Mouse (Mus musculus): ENCODE data around the gene Cox6a1.
"Not testable (repeated sequence)": the region's sequence is repeated elsewhere in the genome, so short reads cannot be mapped to it uniquely, and the experiment has no call there.

Cox6a1 gene

DNA sequence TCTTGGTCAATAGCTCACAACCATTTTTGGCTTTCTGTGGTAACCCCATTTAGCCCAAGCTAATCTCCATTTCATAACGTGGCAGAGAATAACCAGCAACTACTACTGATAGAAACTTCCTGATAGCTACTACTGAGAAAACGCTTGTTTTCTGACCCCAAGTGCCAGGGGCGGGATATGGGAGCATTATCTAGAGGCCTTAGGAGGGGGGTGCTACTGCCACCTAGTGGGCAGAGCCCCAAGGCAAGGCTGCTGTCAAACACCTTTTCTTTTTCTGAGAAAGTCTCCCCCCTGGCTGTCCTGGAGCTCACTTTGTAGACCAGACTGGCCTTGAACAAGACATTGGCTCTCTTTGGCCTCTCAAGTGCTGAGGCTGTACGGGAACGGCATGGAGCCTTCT is 1.2 kb downstream of the Cox6a1 start:
- peak; percentile 75 to 84 for DNase-seq (ENCODE audit: low spot score in 2 of 2)

DNA sequence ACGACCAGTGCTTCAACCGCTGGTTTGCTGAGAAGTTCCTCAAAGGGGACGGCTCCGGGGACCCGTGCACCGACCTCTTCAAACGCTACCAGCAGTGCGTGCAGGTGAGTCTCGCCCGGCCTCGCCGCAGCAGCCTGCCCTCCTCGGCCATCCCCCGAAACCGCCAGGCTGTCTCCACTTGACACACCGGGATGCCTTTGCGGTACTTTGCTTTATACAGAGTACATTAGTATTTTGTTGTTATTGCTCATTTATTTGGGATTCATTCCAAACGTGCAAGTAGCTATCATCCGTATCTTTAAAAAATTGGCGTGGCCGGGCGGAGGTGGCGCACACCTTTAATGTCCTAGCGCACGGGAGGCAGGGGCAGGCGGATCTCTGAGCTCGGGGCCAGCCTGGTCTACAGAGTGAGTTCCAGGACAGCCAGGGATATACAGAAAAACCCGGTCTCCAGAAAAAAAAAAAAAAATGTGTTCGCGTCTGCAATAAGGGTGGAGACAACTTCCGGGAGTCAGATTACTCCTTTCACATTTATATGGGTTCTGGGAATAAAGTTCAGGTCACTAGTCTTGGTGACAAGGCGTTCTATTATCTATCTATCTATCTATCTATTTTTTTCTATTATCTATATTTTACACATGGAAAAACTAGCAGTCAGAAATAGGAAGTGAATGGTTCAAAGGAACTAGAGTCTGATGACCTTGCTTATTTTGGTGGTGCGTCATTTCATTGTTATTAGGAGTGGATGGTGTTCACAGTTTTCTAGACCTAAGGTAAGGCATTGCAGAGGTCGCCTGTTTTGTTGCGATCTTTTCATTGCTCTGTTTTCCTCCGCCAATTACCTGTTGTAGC is 7.2 kb downstream of the Cox6a1 start:
- no peak for DNase-seq (ENCODE audit: low spot score in 2 of 2)

DNA sequence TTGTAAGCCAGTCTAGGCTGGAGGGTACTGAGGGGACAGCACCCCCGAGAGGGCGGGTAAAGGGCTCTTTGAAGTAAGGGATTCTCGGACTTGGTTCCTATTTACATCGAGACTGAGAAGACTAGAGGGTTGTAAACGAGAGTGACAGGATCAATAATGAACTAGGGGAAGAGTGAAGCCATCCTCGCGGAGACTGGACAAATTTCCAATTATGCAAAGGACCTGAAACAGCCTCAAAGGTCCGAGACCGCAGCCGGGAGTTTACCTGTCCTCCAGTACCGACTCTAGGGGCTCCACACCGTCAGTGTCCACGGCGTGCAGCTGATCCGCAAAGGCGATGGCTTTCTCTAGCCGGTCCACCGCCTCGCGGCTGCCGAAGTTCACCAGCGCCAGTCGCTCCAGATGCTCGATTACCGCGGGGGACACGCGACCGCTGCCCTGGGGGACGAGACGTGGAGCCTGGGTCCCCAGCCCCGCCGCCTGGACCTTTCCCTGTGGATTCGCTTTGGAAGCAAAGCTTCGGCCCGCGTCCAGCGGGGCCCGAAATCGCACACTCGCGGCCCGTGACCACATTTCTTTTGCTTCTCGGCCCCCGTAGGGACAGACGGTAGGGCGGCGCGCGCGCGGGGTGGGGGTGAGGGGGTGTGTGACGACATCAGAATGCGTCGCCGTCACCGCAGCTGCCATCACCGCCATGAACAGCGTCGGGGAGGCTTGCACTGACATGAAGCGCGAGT is 8.0 kb downstream of the Cox6a1 start, which contains the start of the genes Gatc and Triap1:
TSS of gene Gatc (minus strand) at position 602 of the 737 bp plus-strand sequence.
TSS of gene Triap1 (plus strand) at position 649 of the 737 bp plus-strand sequence.
- DNase-seq (ENCODE audit: low spot score in 2 of 2): peak; percentile 82 to 86

DNA sequence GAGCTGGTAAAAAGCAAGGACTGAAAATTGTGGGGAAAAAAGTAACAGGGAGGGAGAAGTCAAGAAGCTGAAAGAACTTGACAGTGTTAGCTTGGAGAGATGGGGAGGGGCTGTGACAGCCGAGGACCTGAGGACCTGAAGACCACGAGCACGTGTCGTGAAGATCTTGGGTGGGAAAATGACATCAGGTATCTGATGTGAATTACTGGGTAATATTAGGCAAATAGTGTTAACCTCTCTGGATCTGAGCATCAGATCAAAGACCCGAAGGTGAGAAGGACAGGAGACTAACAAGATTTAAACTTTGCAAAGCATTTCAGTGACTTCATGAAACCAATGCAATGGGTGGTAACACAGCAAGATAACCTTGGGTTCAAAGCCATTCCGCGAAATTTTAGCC is 8.8 kb downstream of the Cox6a1 start:
- no peak for DNase-seq (ENCODE audit: low spot score in 2 of 2)

DNA sequence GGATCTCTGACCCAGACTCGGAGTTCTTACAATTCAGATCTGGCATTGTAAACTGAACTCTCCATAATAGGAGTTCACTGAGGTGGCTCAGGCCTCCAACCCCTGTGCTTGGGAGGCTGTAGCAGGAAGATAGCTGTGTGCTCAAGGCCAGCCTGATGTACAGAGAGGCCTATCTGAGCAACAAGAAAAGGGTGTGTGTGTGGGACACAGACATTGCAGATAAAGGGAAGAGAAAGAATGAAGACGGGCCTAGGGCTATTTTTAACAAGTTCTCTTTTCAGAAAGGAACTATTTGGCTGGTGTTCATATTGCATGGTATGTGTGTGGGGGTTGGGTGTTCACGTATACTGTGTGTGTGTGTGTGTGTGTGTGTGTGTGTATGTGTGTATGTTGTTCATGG is 15.2 kb downstream of the Cox6a1 start:
- DNase-seq (ENCODE audit: low spot score in 2 of 2): no peak

DNA sequence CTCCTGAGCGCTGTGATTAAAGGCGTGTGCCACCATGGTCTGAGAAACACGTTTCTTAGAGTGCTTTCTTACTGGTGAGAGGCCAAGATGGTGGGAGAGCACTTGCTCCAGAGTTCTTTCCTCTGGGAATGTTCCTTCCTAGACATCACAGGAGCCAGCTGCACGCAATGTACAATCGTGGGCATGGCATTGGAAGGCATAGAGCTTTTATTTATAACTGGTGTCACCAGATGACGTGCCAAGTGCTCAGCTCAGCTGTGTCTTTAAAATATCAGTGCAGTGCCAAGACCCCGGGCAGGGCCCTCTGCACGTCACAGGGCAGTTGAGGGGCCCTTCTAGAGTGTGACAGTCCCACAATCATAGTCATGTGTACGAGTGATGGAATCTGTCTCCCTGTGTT is 17.8 kb downstream of the Cox6a1 start:
- no peak for DNase-seq (ENCODE audit: low spot score in 2 of 2)

DNA sequence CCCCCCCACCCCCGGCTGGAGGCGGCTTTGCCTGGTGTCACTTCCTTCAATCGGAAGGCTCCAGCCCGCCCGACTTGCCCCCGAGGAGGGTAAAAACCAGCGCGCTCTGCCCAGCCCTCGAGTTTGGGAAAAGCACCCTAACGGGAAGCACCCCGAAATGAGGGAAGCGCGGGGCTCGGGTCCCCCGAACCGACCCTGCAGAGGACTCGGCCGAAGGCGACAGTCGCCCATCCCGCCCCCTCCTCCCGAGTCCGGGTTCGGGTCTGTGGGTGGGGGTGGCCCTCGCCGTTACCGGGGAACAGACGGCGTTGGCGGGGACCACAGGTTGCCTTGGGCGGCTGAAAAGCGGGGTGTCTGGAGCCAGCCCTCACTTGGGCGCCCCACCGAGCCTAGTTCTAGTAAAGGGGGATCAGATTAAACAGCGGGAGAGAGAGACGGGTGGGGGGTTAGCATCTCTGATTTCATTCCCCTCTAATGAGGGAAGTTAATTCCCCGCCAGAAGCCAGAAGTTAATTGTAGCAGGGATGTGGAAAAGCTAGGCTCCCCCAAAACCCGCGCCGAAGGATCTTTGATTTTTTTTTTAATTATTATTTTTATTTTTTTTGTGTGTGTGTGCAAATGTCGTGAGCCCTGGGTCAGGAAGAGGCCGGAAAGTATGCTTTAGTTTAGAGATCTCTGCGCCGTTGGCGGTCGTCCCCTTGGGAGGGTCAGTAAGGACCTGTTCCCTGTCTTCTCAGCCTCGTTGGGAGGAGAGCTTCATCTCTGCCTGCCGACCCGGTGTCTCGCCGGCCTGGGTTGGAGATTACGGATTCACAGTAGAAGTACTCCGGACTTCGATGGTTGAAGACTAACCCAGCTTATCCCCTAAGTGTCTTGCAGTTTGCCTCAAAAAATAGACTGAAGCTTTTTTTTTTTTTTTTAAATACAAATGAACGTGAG is 20.9 kb downstream of the Cox6a1 start:
- DNase-seq (ENCODE audit: low spot score in 2 of 2): peak in 1 of 2 experiments; percentile 41

DNA sequence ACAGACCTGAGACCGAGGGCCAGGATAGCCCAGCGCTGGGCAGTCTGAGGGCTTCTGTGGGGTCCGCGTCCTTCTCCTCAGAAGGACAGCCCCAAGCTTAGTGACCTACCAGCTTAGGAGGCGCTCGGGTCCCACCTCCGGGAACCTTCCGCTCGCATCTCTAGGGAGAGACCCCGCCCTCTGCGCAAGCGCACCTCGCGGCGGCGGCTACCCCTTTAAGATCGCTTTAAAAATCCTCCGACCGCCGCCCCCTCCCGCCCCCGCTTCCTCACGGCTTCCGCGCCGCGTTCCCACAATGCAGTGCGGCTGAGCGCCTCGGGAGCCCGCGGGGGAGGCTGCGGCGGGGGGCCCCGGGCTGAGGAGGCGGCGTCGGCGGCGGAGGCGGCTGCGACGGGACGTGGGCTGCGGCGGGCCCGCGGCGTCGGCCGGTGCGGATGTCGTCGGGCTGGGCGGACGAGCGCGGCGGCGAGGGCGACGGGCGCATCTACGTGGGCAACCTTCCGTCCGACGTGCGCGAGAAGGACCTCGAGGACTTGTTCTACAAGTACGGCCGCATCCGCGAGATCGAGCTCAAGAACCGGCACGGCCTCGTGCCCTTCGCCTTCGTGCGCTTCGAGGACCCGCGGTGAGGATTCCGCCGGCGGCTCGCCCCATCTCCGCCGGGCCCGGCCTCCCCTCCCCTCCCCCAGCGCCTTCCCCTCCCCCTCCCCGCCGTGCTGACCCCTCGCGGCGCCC is 21.7 kb downstream of the Cox6a1 start, which contains the start of gene Srsf9:
TSS of gene Srsf9 (plus strand) at position 303 of the 735 bp plus-strand sequence.
- peak; percentile 94 to 95 for DNase-seq (ENCODE audit: low spot score in 2 of 2)

DNA sequence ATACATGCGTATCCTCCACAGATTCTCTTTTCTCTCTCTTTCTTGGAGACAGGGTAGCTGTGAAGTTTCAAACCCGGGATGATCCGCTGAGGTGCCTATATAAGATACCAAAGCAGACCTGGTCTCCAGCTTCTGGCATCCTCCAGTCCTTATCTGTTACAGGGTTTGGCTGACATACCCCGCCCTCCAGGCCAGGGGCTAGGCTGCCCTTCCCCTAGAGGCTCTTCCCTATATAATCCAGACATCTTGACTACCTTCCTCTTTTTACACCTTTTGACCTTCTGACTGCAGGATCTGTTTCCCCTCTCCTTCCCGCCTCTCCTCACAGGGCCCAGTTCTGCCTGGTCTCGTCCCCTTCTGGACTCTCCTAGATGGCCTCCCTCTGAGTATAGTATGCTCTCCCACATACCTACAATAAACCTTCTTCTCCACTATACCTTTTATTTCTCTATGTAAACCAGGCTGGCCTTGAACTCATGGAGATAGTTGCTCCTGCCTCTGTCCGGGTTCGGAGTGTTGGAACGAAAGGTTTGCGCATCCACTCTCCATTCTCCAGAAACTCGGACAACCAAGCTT is 22.4 kb downstream of the Cox6a1 start:
- DNase-seq (ENCODE audit: low spot score in 2 of 2): no peak

DNA sequence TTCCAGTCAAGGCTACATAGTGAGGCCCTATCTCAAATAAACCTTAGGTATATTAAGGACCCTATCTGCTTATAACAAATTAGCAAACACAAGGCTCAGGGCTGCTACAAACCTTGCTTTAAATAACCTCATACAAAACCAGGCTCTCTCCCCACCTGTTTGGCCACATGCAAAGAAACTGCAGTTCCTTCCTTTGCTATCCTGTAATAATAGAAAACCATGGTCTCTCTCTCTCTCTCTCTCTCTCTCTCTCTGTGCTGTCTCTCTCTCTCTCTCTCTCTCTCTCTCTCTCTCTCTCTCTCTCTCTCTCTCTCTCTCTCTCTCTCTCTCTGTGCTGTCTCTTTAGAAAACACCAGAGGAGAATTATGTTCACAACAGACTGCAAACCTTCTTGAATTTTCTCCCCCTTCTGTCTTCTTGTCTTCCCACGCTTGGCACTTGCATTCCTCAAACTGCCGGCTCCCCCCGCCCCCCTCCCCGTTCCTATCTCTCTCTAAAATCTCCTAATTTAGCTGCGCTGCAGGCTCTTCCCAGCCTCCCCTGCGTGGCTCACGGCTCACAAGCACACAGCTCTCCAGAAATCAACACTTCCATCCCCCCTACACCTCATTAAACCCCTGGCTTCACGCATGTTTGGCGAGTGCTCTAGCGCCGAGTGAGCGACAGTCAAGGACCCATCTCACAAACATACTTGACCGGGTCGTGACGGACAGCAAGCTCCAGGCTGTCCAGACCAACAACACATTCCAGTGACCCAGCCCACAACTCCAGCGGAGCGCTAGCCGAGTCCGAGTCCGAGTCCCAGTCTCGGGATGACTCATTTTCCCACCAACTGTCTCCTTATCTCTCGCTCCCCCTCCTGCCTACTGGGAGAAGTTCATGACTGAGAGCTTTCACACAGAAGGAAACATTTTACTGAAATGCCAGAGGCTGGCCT is 29.5 kb downstream of the Cox6a1 start:
- DNase-seq (ENCODE audit: low spot score in 2 of 2): peak; percentile 78 to 83

DNA sequence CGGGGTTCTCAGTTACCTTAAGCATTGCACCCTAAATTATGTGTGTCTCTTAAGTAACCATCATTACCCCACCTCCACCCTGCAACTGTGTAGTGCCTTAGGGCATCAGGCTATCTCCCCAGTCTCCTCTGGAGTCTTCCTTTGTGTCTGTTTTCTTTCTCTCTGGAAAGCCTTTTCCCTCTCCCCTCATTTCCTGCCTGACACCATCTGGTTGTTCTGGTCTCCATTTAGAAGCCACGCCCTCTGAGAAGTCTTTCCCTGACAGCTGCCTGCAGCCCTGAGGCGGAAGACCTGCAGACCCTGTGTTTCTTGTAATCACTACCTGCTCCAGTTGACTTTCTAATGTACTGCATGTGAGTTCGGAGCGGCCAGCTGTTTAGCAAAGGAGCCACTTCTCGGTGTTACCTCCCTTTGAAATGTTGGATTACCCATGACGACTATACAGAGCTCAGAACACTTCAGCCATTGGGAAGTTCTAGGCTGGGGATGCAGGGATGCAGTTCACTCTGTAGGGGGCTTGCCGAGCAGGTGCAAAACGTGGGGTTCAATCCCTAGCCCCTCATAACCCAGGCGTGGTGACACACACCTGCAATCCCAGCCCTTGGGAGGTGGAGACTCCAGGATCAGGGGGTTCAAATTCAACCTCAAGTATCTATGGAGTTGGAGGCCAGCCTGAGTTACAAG is 31.0 kb downstream of the Cox6a1 start:
- DNase-seq (ENCODE audit: low spot score in 2 of 2): no peak

DNA sequence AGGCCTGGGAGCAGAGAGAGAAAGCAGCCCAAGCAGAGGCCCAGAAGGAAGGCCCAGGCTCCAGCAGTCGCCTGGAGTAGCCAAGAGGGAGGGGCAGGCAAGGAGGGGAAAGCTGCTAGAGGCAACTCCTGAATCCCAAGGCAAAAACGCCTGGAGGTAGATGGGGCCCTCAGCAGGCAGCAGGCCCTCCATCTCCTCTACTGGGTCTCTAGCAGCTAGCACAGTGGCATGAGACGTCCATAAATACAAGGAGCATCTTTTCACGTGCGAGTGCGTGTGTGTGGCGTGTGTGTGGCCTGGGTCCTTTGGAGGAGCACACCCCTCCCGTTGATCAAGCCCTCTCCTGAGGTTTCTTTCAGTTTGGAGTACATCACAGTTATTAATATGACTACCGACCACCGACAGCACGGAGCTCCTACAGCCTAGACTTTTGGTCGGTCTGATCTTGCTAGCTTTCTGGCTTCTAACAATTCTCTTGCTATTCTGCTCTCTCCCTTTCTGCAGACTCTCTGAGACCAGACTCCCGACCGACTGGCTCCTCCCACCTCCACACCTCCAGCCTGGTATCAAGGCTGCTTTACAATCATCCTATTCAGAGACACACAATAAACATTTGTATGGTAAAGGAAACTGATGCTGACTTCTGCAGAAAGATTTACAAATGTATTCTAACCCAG is 31.7 kb downstream of the Cox6a1 start:
- no peak for DNase-seq (ENCODE audit: low spot score in 2 of 2)

DNA sequence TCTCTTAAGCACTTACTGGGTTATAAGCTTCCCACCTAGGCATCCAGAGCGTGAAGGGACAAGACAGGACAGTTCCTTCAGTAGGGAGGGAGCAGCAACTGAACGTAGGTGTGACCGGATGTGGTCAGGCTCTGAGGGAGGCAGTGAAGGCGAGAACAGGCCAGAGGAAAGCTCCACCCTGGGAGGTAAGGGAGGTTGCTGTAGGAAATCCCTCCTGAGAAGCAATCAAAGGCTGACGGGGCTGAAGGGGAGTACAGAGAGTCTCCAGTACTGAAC is 35.2 kb downstream of the Cox6a1 start:
- no peak for DNase-seq (ENCODE audit: low spot score in 2 of 2)

DNA sequence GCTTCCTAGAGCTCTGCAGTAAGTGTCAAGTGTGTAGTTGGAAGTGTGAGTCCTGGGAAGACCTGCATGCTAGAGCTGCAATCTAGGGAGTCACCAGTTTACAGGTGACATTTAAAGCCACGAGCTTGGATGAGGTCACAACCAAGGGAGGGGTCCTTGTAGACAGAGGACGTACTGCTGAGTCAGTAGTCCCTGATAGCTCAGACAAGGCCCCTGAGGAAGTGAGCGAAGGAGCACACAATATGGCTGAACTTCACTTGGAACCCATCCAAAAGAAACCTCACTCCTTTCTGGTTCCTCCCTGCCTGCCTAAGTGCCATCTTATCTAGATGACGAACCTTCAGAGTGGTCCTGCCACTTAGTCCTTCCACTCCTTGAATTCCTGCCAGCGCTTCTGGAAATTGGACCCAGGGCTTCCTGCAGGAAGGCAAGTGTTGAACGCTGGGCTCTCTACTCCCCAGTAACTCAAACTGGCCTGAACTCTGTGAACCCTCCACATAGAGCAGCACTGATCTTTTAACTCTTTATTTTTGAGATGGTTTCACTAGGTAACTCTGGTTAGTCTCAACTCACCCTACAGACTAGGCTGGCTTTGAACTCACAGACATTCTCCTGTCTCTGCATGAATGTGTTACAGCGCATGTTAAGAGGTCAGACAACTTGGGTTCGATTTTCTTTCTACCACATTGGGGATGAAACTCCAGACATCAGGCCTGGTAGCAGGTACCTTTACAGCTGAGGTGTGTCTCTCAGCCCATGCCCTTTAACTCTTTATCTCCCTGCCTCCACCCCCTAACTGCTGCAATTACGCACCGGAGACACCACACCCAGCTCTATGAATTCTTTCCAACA is 35.7 kb downstream of the Cox6a1 start:
- DNase-seq (ENCODE audit: low spot score in 2 of 2): no peak

DNA sequence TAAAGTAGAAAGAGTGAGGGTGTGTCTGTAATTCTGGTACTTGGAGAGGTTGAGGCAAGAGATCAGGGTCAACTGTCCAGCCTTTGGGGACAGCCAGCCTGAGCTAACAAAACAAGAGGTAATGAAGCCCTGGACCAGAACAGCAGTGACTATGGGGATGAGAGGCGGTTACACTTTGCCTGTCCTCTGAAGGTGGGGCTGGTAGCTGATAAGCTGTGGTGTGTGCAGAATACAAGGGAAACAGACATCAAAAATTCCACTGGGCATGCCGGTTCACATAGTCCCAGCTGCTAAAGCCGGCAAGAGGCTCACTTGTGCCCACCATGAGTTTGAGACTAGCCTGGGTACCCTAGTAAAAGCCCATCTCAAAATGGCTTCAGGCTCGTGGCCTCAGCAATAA is 36.4 kb downstream of the Cox6a1 start:
- DNase-seq (ENCODE audit: low spot score in 2 of 2): no peak

DNA sequence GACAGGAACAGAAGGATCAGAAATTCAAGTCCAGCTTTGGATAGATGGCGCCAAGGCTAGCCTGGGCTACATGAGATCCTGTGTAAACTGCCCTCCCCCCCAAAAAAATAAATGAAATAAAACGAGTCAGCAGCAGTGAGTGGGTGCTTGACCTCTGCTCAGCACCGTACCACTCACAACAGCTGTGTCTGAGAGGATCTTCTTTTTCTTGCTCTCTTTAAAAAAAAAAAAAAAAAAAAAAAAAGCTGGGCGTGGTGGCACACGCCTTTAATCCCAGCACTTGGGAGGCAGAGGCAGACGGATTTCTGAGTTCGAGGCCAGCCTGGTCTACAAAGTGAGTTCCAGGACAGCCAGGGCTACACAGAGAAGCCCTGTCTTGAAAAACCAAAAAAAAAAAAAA is 46.6 kb downstream of the Cox6a1 start:
- DNase-seq (ENCODE audit: low spot score in 2 of 2): not testable (repeated sequence)

DNA sequence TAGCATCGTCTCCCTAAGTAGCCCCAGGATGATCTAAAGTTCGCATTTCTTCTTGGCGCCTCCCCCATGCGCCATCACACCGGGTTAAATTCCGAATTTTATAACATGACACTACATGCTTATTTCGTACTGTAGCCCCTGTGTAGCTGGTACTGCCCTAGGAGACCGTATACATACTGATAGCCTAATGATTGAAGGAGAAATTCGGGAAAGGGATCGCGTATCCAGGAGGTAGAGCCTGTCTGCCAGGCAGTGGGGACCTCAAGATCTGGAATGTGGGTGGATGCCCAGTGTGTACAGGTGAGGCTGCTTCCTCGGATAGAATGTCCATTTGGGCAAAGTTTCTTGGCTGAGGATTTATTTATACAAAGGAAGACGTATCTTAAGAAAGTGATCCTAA is 47.2 kb downstream of the Cox6a1 start:
- DNase-seq (ENCODE audit: low spot score in 2 of 2): peak in 1 of 2 experiments; percentile 21
